Mouse (Mus musculus) limb, embryonic 15.5 days (tissue): ENCODE data around the gene Unc5c. TPM values are rescaled to one million over a fixed set of nuclear protein-coding genes. Genes with fewer than 3 reads are reported as not detected.

Experiments used
- ATAC-seq: fragments of 200-750 bp; cut with Nextera tagmentation; 2 replicates; pipeline ENCODE4 v1.8.0; 2017; ENCODE audit warnings: low read depth, moderate TSS enrichment; ENCODE audit not compliant: insufficient number of reproducible peaks, low FRiP score, low TSS enrichment
- H3K27ac ChIP-seq: fragments of 300-500 bp; sonication (generic); 2 replicates; pipeline ENCODE4 v1.5.1; 2015; ENCODE audit warnings: moderate library complexity, mild to moderate bottlenecking, inconsistent platforms
- H3K27me3 ChIP-seq: fragments of 300-500 bp; sonication (generic); 2 replicates; pipeline ENCODE4 v1.6.1; 2015; ENCODE audit warnings: inconsistent platforms
- H3K36me3 ChIP-seq: fragments of 300-500 bp; sonication (generic); 2 replicates; pipeline ENCODE4 v1.6.1; 2015; ENCODE audit warnings: inconsistent platforms
- H3K4me1 ChIP-seq: fragments of 300-500 bp; sonication (generic); 2 replicates; pipeline ENCODE4 v1.6.1; 2015; ENCODE audit warnings: inconsistent platforms
- H3K4me2 ChIP-seq: fragments of 300-500 bp; sonication (generic); 2 replicates; pipeline ENCODE4 v1.6.1; 2015; ENCODE audit warnings: mild to moderate bottlenecking, inconsistent platforms
- H3K4me3 ChIP-seq: fragments of 300-500 bp; sonication (generic); 2 replicates; pipeline ENCODE4 v1.5.1; 2015; ENCODE audit warnings: mild to moderate bottlenecking, inconsistent platforms
- H3K9ac ChIP-seq: fragments of 300-500 bp; sonication (generic); 2 replicates; pipeline ENCODE4 v1.6.1; 2015; ENCODE audit warnings: inconsistent platforms
- H3K9me3 ChIP-seq: fragments of 300-500 bp; sonication (generic); 2 replicates; pipeline ENCODE4 v1.6.1; 2016; ENCODE audit warnings: inconsistent platforms
- WGBS: fragments of 180-500 bp; shearing (Covaris S2); methylation state at CpG from one replicate; pipeline ENCODE4 v1.1.7; 2015; 5-methylcytosine and 5-hydroxymethylcytosine counted together
- polyA plus RNA-seq: library from polyadenylated mRNA; unstranded; fragments of >200 nt; fragmentation: Nextera tagmentation; extraction: Ambion mirVana; gene quantifications from 2 replicates; pipeline ENCODE4 v1.2.1, GENCODE M21; 2015

Gene Unc5c
- 7.0 and 7.8 TPM in 2 replicates for polyA plus RNA-seq

DNA sequence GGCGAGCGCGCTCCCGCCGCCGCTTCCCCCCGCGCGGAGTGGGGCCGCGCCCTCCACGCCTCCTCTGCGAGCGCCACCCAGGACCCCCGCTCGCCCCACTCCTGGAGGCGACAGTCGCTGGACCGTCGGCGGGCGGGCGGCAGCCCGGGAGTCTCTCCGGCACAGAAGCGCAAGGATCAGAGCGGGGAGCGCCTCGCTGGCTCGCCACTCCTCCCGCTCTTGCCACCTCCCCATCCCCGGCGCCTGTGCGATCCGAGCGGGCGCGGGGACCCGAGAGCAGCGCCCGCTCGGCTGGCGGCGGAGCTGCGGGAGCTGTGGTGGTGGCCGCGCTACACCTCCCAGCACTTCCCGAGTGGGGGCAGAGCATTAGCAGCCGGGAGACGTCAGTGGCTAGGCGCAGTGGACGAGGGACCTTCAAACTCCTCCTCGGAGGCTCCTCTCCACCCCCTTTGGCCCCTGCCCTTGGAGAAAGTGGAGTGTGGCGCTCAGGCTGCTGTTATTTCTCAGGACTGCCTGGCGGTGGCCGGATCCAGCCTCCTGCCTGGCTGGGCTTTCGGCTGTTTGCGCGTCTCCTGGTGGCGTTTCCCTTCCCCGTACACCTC is at the start of gene Unc5c:
Unc5c (plus strand) TSS at position 113 of the 602 bp plus-strand sequence.
- Histone ChIP-seq H3K9me3 (no peaks in the 10 kb centered on the region), H3K36me3 (no peaks in the 10 kb centered on the region), H3K4me3 (peak within 1 kb of the TSS; percentile 58), H3K9ac (peak within 1 kb of the TSS; percentile 47), H3K27ac (peak within 1 kb of the TSS; percentile 83), H3K4me2 (peak within 1 kb of the TSS; percentile 92), H3K27me3 (peaks cover 21% of the 10 kb centered on the region), H3K4me1 (peaks cover 25% of the 10 kb centered on the region)
- WGBS: under 1% methylated on average over 61 of the region's 61 CpGs
- peak; percentile 88 for ATAC-seq

DNA sequence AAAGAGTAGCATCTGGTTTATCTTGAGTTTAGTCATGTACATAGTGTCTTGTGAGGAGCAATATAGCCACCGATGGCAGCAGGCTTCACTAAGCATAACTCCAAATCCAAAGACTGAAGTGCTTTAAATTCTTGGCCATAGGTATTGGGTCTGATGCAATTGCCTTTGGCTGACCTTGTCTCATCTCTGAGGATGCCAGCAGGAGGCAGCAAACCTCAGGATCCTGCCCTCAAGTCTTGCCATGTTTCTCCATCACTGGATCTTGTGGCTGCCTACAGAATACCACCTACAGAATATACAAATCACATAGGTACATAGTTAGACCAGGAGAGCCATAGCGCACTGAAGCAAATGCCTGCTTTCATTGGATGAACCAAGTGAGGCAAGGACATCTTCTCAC is 7.5 kb upstream of the Unc5c start:
- Histone ChIP-seq H3K36me3 (no peaks in the 10 kb centered on the region), H3K9ac (no peak overlapping the region), H3K27ac (no peak overlapping the region), H3K4me3 (no peak overlapping the region), H3K4me1 (no peaks in the 10 kb centered on the region), H3K4me2 (no peak overlapping the region), H3K9me3 (no peaks in the 10 kb centered on the region), H3K27me3 (peaks cover 4% of the 10 kb centered on the region; the same call in 1 of the 2 replicates)
- WGBS: 91% methylated on average over 2 of the region's 2 CpGs
- ATAC-seq: no peak

DNA sequence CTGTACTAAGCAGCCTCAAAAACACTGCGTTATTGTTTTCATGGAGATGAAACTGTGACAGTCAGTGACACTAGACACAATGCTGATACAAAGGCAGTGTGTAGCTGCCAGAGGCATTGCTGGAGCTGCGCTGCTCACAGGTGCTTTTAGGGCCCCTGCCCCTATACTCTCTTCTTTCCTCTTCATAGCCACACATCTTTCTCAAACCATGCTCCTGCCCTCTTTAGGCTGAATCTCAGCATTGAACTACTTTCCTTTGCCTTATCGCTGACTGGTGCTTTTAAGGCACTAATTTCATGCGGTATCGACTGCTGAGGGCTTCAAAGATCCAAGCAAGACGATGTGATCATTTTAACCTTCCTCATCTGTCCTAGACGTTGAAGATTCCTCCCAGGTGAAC is 2.5 kb upstream of the Unc5c start:
- H3K27ac ChIP-seq: no peak overlapping the region
- WGBS: 70% methylated on average over 7 of the region's 7 CpGs
- H3K9ac ChIP-seq: no peak overlapping the region
- peaks cover 21% of the 10 kb centered on the region for H3K4me1 ChIP-seq
- H3K4me3 ChIP-seq: no peak overlapping the region
- H3K9me3 ChIP-seq: no peaks in the 10 kb centered on the region
- ATAC-seq: no peak
- H3K4me2 ChIP-seq: no peak overlapping the region
- H3K36me3 ChIP-seq: no peaks in the 10 kb centered on the region
- H3K27me3 ChIP-seq: peaks cover 21% of the 10 kb centered on the region

DNA sequence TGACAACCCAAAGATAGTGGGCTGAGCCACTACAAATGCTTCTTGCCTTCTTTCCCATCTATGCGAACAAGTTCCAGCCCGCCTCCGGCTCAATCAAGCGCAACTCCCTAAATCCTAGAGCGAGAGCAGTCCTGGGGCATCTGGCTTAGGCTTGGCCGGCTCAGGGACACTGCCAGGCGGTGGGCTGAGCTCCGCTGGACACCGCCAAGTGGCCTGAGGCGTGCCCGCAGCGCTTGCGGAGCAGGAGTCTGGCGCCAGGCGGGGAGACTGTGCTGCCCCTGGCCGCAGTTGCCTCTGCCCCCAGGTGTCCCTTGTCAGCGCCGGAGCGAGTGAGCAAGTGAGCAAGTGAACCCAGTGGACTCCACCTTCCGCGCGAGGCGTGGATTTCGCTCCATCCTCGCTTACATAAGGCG is 319 bp upstream of the Unc5c start:
- Histone ChIP-seq H3K36me3 (no peaks in the 10 kb centered on the region), H3K4me2 (peak overlapping the region; percentile 92), H3K27ac (peak overlapping the region; percentile 83), H3K4me3 (peak overlapping the region; percentile 58), H3K4me1 (peaks cover 25% of the 10 kb centered on the region), H3K9me3 (no peaks in the 10 kb centered on the region), H3K9ac (peak overlapping the region; percentile 47), H3K27me3 (peaks cover 21% of the 10 kb centered on the region)
- WGBS: under 1% methylated on average over 26 of the region's 26 CpGs
- ATAC-seq: no peak; the same call in 1 of the 2 replicates

DNA sequence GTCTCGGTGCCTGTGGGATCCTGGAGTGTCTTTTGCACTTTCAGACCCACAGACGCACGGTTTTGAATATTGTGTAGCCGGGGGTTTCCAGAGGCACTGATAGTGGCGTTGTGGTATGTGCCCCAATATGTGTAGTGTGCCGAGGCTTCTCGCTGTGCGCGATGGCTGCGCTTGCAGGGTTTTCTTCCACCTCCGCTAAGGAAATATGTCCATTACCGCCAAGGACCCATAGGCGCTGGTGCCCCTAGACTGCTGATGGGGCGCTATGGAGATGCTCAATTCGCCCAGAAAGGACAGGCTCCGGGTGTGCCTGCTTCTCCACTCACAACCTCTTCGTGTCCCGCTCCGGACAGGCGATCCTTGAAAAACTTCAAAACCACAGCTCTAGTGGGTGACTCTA is 1.0 kb downstream of the Unc5c start:
- Histone ChIP-seq H3K9me3 (no peaks in the 10 kb centered on the region), H3K27me3 (peaks cover 21% of the 10 kb centered on the region), H3K4me2 (peak overlapping the region; percentile 92), H3K4me1 (peaks cover 25% of the 10 kb centered on the region), H3K36me3 (no peaks in the 10 kb centered on the region), H3K4me3 (peak overlapping the region; percentile 58), H3K27ac (peak overlapping the region; percentile 83), H3K9ac (peak overlapping the region; percentile 47)
- under 1% methylated on average over 20 of the region's 20 CpGs for WGBS
- no peak for ATAC-seq

DNA sequence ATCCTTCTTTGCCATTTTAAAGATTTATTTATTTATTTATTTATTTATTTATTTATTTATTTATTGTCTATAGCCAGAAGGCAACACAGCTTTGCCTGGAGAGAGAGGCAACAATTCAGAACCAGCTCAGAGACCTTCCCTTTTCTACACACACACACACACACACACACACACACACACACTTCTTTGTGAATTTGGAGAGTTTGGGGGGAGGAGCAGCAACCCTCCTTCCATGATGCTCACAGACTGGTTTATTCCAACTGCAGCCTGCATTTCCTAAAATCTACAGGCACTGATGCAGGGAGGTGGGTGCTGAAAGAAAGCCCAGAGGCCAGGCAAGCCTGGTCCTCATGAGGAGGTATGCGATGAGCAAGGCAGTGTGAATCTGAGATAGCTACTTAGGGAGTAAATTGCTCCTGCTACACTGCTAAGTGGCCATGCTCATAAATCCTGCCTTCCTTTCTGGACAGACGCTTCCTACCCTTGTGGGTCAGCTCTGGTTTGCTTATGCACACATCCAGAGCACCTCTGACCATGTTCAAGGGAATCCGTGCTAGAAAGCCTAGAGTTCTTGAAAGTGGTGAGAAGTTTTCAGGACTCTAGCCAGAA is 1.8 kb downstream of the Unc5c start:
- Histone ChIP-seq H3K4me2 (peak overlapping the region; percentile 92), H3K27me3 (peaks cover 21% of the 10 kb centered on the region), H3K27ac (peak overlapping the region; percentile 83), H3K4me1 (peaks cover 25% of the 10 kb centered on the region), H3K4me3 (peak overlapping the region; percentile 58), H3K36me3 (no peaks in the 10 kb centered on the region), H3K9me3 (no peaks in the 10 kb centered on the region), H3K9ac (no peak overlapping the region)
- no peak for ATAC-seq
- WGBS: 11% methylated on average over 3 of the region's 3 CpGs

DNA sequence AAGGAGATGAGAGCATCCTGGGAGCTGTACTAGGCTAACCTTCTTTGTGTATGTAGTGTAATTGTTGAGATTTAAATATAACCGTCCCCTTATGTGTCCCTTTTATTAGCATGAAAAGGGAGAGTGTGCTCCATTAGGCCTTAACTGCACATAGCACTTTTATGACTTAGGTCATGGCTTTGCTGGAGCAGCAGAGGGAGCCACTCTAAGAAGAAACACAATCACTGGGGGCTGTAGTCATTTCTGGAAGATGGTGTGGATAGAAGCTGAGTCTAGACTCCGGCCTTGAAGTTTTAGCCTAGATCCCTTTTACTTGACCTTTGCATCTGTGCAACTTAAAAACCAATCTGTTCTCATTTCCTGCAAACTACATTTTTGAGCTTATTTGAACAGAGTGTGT is 4.3 kb downstream of the Unc5c start:
- Histone ChIP-seq H3K27me3 (peaks cover 10% of the 10 kb centered on the region), H3K4me2 (no peak overlapping the region), H3K27ac (no peak overlapping the region), H3K4me3 (no peak overlapping the region), H3K9me3 (no peaks in the 10 kb centered on the region), H3K4me1 (peaks cover 25% of the 10 kb centered on the region), H3K9ac (no peak overlapping the region), H3K36me3 (no peaks in the 10 kb centered on the region)
- no peak for ATAC-seq
- 35% methylated on average over 2 of the region's 2 CpGs for WGBS

DNA sequence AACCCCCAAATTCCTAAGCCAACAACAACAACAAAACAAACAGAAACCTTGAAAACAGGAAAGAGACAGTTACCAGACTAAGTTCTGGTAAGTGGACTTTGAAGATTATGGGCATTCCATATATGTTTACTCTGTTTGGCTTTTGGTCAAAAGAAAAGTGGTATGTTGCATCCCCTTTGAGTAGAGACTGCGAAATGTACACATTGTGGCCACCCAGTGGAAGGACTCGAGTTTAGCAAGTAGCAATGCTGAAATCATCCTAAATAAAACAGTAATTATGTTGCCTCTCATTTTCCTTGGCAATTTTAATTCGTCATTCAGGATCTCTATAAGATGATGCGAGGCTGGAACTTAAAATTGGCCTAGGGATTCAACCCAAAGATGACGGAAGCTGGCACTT is 8.2 kb downstream of the Unc5c start:
- Histone ChIP-seq H3K27me3 (no peaks in the 10 kb centered on the region), H3K27ac (no peak overlapping the region), H3K4me2 (no peak overlapping the region), H3K4me1 (peaks cover 4% of the 10 kb centered on the region; the same call in 1 of the 2 replicates), H3K4me3 (no peak overlapping the region), H3K9me3 (no peaks in the 10 kb centered on the region), H3K36me3 (no peaks in the 10 kb centered on the region), H3K9ac (no peak overlapping the region)
- WGBS: 68% methylated on average over 5 of the region's 5 CpGs
- no peak for ATAC-seq

DNA sequence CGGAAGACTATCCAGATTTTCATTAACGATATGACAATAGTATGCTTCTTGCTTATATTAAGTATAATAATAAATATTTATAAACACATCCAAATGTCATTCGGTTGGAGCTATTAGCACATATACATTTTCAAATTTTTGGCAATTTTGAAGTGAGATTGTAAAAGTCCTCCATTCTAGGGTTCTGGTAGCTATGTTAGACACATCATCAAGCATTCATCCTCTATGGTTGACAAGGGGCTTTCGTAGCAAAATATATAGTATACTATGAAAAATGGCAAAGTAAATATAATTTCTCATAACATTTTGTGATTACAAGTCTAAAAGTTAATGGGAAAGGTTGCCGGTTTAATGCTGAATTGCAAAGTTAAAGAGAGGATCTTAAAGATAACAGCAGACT is 10.4 kb downstream of the Unc5c start:
- Histone ChIP-seq H3K9ac (no peak overlapping the region), H3K4me3 (no peak overlapping the region), H3K9me3 (no peaks in the 10 kb centered on the region), H3K4me1 (peaks cover 4% of the 10 kb centered on the region; the same call in 1 of the 2 replicates), H3K27me3 (no peaks in the 10 kb centered on the region), H3K4me2 (no peak overlapping the region), H3K27ac (no peak overlapping the region), H3K36me3 (no peaks in the 10 kb centered on the region)
- 73% methylated on average over 5 of the region's 5 CpGs for WGBS
- no peak for ATAC-seq

DNA sequence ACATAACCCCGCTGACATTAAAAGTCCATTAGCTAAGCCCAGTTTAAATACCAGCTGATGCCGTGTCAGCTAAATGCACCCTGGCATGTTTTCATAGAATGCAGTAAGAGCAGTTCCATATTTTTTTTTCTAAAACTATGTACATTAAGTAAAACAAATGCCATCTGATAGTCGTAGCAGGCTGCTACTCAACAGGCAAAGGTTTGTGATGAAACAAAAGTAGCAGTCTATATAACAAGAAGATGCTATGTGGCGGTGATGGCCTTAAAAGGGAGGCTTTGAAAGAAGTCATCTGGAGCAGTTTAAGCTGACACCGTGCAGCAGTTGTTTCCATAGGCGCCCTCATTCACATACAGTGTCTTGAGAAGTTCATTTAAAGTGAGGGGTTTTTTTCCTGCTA is 10.9 kb downstream of the Unc5c start:
- no peak for ATAC-seq
- Histone ChIP-seq H3K27ac (no peak overlapping the region), H3K9ac (no peak overlapping the region), H3K4me3 (no peak overlapping the region), H3K36me3 (no peaks in the 10 kb centered on the region), H3K9me3 (no peaks in the 10 kb centered on the region), H3K4me2 (no peak overlapping the region), H3K27me3 (no peaks in the 10 kb centered on the region), H3K4me1 (peaks cover 4% of the 10 kb centered on the region; the same call in 1 of the 2 replicates)
- 28% methylated on average over 6 of the region's 6 CpGs for WGBS

DNA sequence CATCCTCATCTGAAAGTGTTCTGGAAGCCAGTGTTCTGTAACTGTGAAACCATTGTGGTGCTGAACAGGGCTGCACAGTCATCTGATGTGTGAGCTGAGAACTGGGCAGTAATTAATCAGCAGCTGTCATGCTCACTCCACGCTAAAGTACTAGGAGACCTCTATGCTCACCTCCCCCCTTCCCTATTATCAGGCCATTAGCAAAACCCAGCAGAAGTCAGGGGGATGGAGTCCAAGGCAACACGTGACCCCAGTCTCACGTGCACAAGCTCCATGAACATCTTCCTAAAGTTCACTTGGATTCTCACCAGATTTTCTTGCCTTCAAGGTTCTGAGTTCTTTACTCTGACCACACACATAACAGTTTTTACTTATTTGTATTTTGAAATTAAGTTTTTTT is 11.7 kb downstream of the Unc5c start:
- no peak for ATAC-seq
- Histone ChIP-seq H3K4me3 (no peak overlapping the region), H3K27me3 (no peaks in the 10 kb centered on the region), H3K9me3 (no peaks in the 10 kb centered on the region), H3K4me2 (no peak overlapping the region), H3K4me1 (peaks cover 4% of the 10 kb centered on the region; the same call in 1 of the 2 replicates), H3K9ac (no peak overlapping the region), H3K27ac (no peak overlapping the region), H3K36me3 (no peaks in the 10 kb centered on the region)
- WGBS: 33% methylated on average over 3 of the region's 3 CpGs

DNA sequence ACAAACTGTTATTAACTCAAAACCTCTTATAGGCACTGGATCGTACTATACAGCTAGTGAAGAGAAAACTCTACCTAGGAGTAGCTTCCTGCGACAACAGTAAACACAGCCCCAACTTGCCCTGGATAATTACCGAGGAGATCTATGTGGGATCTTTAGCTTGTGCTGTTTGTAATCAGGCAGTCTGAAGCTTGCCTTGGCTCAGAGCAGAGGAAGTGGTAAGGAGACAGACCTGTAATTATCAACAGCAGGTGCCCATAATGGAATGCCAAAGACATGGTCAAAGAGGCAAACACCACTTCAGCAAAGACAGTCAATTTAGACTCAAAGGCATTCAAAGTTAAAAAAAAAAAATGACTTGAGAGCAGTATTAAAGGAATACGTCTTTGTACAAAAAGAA is 17.4 kb downstream of the Unc5c start:
- ATAC-seq: no peak
- Histone ChIP-seq H3K27me3 (no peaks in the 10 kb centered on the region), H3K36me3 (no peaks in the 10 kb centered on the region), H3K9ac (no peak overlapping the region), H3K9me3 (no peaks in the 10 kb centered on the region), H3K4me1 (no peaks in the 10 kb centered on the region), H3K4me3 (no peak overlapping the region), H3K27ac (no peak overlapping the region), H3K4me2 (no peak overlapping the region)
- WGBS: 48% methylated on average over 4 of the region's 4 CpGs
